Mouse (Mus musculus): Measurements from ENCODE around the gene Ppp4r3b. TPM values are rescaled to one million over a fixed set of nuclear protein-coding genes. Genes with fewer than 3 reads are reported as not detected.
A peak's percentile ranks its signal among the peaks of the same experiment; 100 is the strongest.

Gene Ppp4r3b
- polyA plus RNA-seq, 1 experiment from 2014 or later = 128 TPM

DNA sequence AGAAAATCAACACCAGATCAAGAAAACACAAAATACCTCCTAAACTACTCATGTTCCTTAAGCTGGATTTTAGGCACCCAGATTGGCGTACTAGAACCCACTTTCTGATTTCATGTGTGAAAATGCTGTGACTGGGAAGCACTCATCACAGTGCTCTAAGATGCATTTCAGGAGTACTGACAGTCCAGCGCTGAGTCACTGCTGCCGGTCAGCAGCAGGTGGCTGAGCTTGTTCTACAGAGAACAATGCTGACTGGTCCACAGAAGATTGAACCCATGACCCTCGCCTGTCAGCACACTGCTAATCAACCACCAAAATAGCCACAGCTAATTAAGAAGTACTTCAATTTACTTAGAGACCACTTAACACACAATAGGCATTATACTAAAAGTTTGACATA lies 69.3 kb downstream of the Ppp4r3b start:
- Histone ChIP-seq H3K9me3 (no peaks in the 10 kb centered on the region), H3K27ac (no peak overlapping the region), H3K4me2 (no peak overlapping the region), H3K27me3 (no peaks in the 10 kb centered on the region), H3K4me1 (peaks cover 15% of the 10 kb centered on the region), H3K4me3 (replicated peaks) (no peak overlapping the region), H3K36me3 (replicated peaks) (peaks cover 26% of the 10 kb centered on the region), H3K9ac (no peak overlapping the region)
- no peak for ATAC-seq (ENCODE audit: low FRiP score)
- 27% methylated on average over 4 of the region's 4 CpGs for WGBS

DNA sequence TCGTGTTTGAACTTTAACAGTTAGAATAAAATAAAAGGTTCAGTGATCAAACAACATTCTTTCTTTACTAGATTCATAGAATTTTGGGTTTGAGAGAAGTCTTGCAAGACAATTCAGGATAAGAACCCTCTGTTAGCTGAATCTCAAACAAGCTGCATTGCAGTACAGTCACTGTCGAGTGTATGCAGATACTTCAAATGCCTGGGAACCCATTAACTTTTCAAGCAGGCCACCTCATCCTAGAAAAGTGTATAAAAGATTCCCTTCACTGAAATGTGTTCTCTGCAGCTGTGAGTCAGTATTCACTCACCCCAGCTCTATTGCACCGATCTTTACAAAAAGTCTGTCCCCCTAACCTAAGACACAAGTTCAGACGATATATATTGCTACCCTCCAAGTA lies 73.3 kb downstream of the Ppp4r3b start:
- no peak for ATAC-seq (ENCODE audit: low FRiP score)
- peak overlapping the region; percentile 72; the same call in 1 of the 2 replicates for H3K9ac ChIP-seq
- H3K4me2 ChIP-seq = peak overlapping the region; percentile 80
- WGBS = 77% methylated on average over 4 of the region's 4 CpGs
- no peak overlapping the region for H3K27ac ChIP-seq
- peaks cover 21% of the 10 kb centered on the region for H3K36me3 ChIP-seq (replicated peaks)
- H3K4me1 ChIP-seq = peaks cover 15% of the 10 kb centered on the region
- H3K9me3 ChIP-seq = no peaks in the 10 kb centered on the region
- peak overlapping the region; percentile 82 for H3K4me3 ChIP-seq (replicated peaks)
- H3K27me3 ChIP-seq = no peaks in the 10 kb centered on the region

- peaks cover 17% of the 10 kb centered on the region for H3K36me3 ChIP-seq (replicated peaks)
- under 1% methylated on average over 53 of the region's 53 CpGs for WGBS
- H3K27me3 ChIP-seq = no peaks in the 10 kb centered on the region
- peak within 1 kb of the TSS; percentile 82 for H3K4me3 ChIP-seq (replicated peaks)
- peak within 1 kb of the TSS; percentile 72 for H3K9ac ChIP-seq
- peaks cover 15% of the 10 kb centered on the region for H3K4me1 ChIP-seq
- no peaks in the 10 kb centered on the region for H3K9me3 ChIP-seq
- peak; percentile 100 for ATAC-seq (ENCODE audit: low FRiP score)
- H3K4me2 ChIP-seq = peak within 1 kb of the TSS; percentile 80
- peak within 1 kb of the TSS; percentile 85 for H3K27ac ChIP-seq
Measured at GRCm38 (mm10) chr11:29246883-29247650, 74.4 kb downstream of the Ppp4r3b start, which contains the start of gene Cfap36. Gene Cfap36, minus strand, starts transcription at chr11:29247409.

DNA sequence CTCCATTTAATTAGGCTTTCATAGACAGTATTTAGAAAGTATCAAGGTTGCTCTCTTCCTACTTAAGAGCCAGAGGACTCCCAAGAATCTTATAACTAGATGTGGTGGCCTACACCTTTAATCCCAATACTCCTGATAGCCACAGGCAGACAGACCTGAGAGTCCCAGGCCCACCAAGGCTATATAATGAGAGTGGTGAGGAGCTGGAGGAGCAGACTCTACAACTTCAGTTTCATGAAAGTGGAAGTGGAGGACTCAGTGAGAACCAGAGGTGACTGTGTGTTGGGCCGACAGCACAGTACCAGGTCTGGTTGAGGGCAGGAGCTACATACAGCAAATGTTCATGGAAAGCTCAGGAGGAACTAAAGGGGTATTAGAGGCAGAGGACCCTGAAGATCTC lies 75.0 kb downstream of the Ppp4r3b start:
- peaks cover 15% of the 10 kb centered on the region for H3K4me1 ChIP-seq
- H3K27me3 ChIP-seq = no peaks in the 10 kb centered on the region
- peak; percentile 28; the same call in 1 of the 2 replicates for ATAC-seq (ENCODE audit: low FRiP score)
- H3K27ac ChIP-seq = no peak overlapping the region
- WGBS = 96% methylated on average over 1 of the region's 1 CpGs
- peaks cover 10% of the 10 kb centered on the region; the same call in 1 of the 2 replicates for H3K36me3 ChIP-seq (replicated peaks)
- no peak overlapping the region for H3K9ac ChIP-seq
- peak overlapping the region; percentile 82 for H3K4me3 ChIP-seq (replicated peaks)
- peak overlapping the region; percentile 47 for H3K4me2 ChIP-seq
- no peaks in the 10 kb centered on the region for H3K9me3 ChIP-seq

DNA sequence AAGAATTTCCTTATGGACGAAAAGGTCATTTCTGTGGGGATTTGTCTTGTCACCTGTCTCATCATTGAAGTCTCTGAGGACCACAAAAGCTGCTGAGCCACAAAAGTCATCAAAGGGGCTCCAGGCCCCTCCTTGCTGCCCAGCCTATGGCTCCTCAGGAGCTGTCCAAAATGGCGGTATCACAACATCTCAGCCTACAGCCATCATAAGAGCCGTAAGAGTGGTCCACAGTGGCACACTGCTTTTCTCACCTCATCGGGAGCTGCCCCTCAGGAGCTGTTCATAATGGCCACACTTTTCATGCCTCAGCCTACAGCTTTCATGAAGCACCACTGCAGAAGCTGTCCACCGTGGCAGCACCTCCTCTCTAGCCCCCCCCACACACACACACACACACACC lies 75.7 kb downstream of the Ppp4r3b start:
- 98% methylated on average over 5 of the region's 5 CpGs for WGBS
- no peak overlapping the region for H3K4me3 ChIP-seq (replicated peaks)

DNA sequence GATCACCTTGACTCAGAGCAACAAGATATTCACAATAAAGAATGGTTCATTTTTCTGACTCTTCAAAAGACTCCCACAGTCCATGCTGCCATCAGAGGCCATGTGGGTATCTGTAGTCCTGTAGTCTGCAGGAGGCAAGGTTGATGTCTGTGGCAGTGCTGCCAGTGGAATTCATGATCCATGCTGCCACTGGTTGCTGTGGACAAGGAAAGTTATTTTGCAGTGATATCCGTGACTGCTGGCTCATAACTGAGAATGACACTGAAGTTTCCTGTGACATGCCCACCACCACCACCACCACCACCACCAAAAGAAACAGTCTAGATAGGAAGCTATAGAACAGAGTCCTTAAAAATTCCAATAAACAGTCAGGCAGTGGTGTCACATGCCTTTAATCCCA lies 82.0 kb downstream of the Ppp4r3b start:
- no peak overlapping the region for H3K4me3 ChIP-seq (replicated peaks)
- no peak overlapping the region for H3K27ac ChIP-seq
- no peaks in the 10 kb centered on the region for H3K27me3 ChIP-seq
- no peak for ATAC-seq (ENCODE audit: low FRiP score)
- no peaks in the 10 kb centered on the region for H3K4me1 ChIP-seq
- no peak overlapping the region for H3K4me2 ChIP-seq
- WGBS = 78% methylated on average over 1 of the region's 1 CpGs
- H3K9me3 ChIP-seq = no peaks in the 10 kb centered on the region
- no peaks in the 10 kb centered on the region for H3K36me3 ChIP-seq (replicated peaks)
- no peak overlapping the region for H3K9ac ChIP-seq

More for the DNA sequence above, 75.7 kb downstream of the Ppp4r3b start:
- Histone ChIP-seq H3K4me2 (no peak overlapping the region), H3K9ac (no peak overlapping the region), H3K27me3 (no peaks in the 10 kb centered on the region), H3K36me3 (replicated peaks) (0 out of 2 replicates have a peak, but pooled peaks cover 5% of the 10 kb centered on the region), H3K4me1 (peaks cover 15% of the 10 kb centered on the region), H3K9me3 (no peaks in the 10 kb centered on the region), H3K27ac (no peak overlapping the region)
- ATAC-seq (ENCODE audit: low FRiP score) = no peak

DNA sequence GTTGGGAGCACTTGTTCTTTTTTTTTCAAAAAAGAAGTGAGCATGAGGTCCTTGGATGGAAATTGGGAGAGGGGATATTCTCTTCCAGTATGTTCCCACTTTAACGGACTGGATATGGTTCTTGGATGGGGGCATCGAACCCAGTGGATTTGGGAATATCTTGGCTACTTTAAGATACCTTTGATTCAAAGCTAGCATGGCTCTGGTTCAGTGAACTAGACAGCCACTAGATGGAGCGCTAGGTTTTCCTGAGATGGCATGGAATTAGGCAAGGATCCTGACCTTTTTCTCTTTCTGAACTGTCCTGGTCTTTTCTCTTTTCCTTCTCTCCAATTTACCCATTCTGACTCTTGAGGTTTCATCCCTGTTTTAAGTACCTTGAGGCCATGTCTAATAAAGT lies 95.1 kb downstream of the Ppp4r3b start:
- H3K4me1 ChIP-seq = no peaks in the 10 kb centered on the region
- WGBS = 33% methylated on average over 3 of the region's 3 CpGs
- H3K9me3 ChIP-seq = no peaks in the 10 kb centered on the region
- H3K27ac ChIP-seq = no peak overlapping the region
- H3K27me3 ChIP-seq = no peaks in the 10 kb centered on the region
- no peak overlapping the region for H3K9ac ChIP-seq
- no peaks in the 10 kb centered on the region for H3K36me3 ChIP-seq (replicated peaks)
- ATAC-seq (ENCODE audit: low FRiP score) = peak; percentile 49
- H3K4me3 ChIP-seq (replicated peaks) = no peak overlapping the region
- H3K4me2 ChIP-seq = no peak overlapping the region

Other genes starting within 250 kb of the Ppp4r3b start
- 37.3 and 39.5 TPM in 2 replicates for gene Pnpt1, start 42.1 kb upstream of the Ppp4r3b start, polyA plus RNA-seq (2016; fragmentation: Nextera tagmentation; extraction: Ambion mirVana)
- gene Cfap36, start 74.5 kb downstream of the Ppp4r3b start, polyA plus RNA-seq (2016; fragmentation: Nextera tagmentation; extraction: Ambion mirVana) = 90.7 and 96.7 TPM in 2 replicates
- gene Ccdc88a, start 200.8 kb downstream of the Ppp4r3b start, polyA plus RNA-seq (2016; fragmentation: Nextera tagmentation; extraction: Ambion mirVana) = 81.8 and 86.6 TPM in 2 replicates